Mouse (Mus musculus) liver, postnatal 0 days (tissue): ENCODE measurements at regions not wholly inside any gene's neighbourhood (a gene's known extent, or its start where the extent isn't known, plus 50 kb on each side); places are given as distances from the start of the nearest gene placed in this dataset.

Source experiments
- ATAC-seq: fragments of 200-750 bp; cut with Nextera tagmentation; 2 replicates; pipeline ENCODE4 v1.8.0; 2017; ENCODE audit warnings: mild to moderate bottlenecking, moderate library complexity
- DNase-seq: peaks from one replicate; pipeline ENCODE4 v3.0.0-alpha.2; 2016
- H3K27ac ChIP-seq: fragments of 300-500 bp; sonication (generic); 2 replicates; pipeline ENCODE4 v1.5.1; 2014; ENCODE audit warnings: antibody characterized with exemption, moderate library complexity, mild to moderate bottlenecking, low read depth
- H3K27me3 ChIP-seq: fragments of 300-500 bp; sonication (generic); 2 replicates; pipeline ENCODE4 v1.6.1; 2014; ENCODE audit warnings: low read length, control low read depth, mixed read lengths; ENCODE audit not compliant: insufficient read depth
- H3K36me3 ChIP-seq: fragments of 300-500 bp; sonication (generic); replicated peaks from 2 replicates; pipeline ENCODE4 v1.6.1; 2014; ENCODE audit warnings: mild to moderate bottlenecking, control low read depth, low read length, moderate library complexity, mixed read lengths; ENCODE audit not compliant: insufficient read depth
- H3K4me1 ChIP-seq: fragments of 300-500 bp; sonication (generic); 2 replicates; pipeline ENCODE4 v1.6.1; 2014; ENCODE audit warnings: antibody characterized with exemption, mild to moderate bottlenecking, control low read depth; ENCODE audit not compliant: insufficient read depth
- H3K4me2 ChIP-seq: fragments of 300-500 bp; sonication (generic); 2 replicates; pipeline ENCODE4 v1.6.1; 2014; ENCODE audit warnings: low read depth, mild to moderate bottlenecking, low read length, moderate library complexity, mixed read lengths
- H3K4me3 ChIP-seq: fragments of 300-500 bp; sonication (generic); 2 replicates; pipeline ENCODE4 v1.5.1; 2014; ENCODE audit warnings: low read depth, low read length
- H3K9ac ChIP-seq: fragments of 300-500 bp; sonication (generic); replicated peaks from 2 replicates; pipeline ENCODE4 v1.6.1; 2014; ENCODE audit warnings: mild to moderate bottlenecking, moderate library complexity
- H3K9me3 ChIP-seq: fragments of 300-500 bp; sonication (generic); 2 replicates; pipeline ENCODE4 v1.6.1; 2016; ENCODE audit warnings: mild to moderate bottlenecking, control low read depth, low read length, mixed read lengths
- CTCF ChIP-seq: sonication (generic); IDR thresholded peaks from 2 replicates; pipeline ENCODE4 v1.5.1; 2016; ENCODE audit warnings: antibody characterized with exemption, low read depth
- EP300 ChIP-seq: IDR thresholded peaks from 2 replicates; pipeline ENCODE4 v1.6.1; 2016; ENCODE audit warnings: antibody characterized with exemption, low read depth, mild to moderate bottlenecking
- WGBS: fragments of 180-500 bp; shearing (Covaris S2); extraction: QIAGEN DNeasy Blood & Tissue Kit; methylation state at CpG from one replicate; pipeline ENCODE4 v1.1.7; 2014; ENCODE audit not compliant: insufficient replicate concordance; 5-methylcytosine and 5-hydroxymethylcytosine counted together

DNA sequence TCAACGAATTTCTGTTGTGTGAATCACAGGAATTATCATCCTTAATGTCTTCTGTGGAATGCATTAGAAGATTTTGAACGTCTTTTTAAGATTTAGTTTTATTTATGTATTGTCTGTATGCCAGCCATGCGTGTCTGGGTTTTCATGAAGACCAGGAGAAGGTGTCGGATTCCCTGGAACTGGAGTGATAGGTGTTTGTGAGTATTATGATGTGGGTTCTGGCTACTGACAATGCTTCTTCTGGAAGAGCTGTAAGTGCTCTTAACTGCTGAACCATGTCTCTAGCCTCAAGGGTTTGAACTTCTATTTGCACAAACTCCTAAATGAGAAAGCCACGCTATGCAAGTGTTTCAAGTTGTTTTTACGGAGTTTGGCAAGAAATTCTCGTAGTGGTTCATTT, 296.5 kb downstream of the Sdhaf3 start:
- WGBS = 59% methylated on average over 7 of the region's 7 CpGs
- ATAC-seq = no peak

DNA sequence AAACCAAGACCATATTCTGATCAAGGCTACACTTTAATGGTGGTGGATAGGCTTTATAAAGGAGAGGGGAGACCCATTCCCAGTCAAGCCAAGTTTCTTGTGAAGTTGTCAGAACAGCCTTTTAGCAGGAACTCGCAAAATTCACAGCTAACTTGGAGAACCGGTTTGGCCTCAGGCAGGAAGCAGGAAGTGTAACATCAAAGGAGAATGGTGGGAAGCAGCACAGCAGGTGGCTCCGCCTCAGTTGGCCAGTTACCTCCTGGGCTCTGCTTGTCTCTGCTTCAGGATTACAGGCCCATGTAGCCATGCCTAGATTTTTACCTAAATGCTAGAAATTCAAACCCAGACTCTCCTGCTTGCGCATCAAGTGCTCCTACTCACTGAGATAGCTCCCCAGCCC, 277.2 kb upstream of the Tac1 start:
- ATAC-seq = no peak
- DNase-seq = no peak
- Histone ChIP-seq H3K4me2 (no peak overlapping the region), H3K27ac (no peak overlapping the region), H3K36me3 (no peaks in the 10 kb centered on the region), H3K9ac (no peak overlapping the region), H3K9me3 (no peaks in the 10 kb centered on the region), H3K4me3 (no peak overlapping the region), H3K27me3 (no peaks in the 10 kb centered on the region), H3K4me1 (no peaks in the 10 kb centered on the region)
- TF ChIP-seq CTCF (no peak), EP300 (no peak)
- WGBS = 37% methylated on average over 4 of the region's 4 CpGs

More for the DNA sequence above, 296.5 kb downstream of the Sdhaf3 start:
- Histone ChIP-seq H3K4me2 (no peak overlapping the region), H3K9ac (no peak overlapping the region), H3K36me3 (no peaks in the 10 kb centered on the region), H3K9me3 (peaks cover 3% of the 10 kb centered on the region; the same call in 1 of the 2 replicates), H3K27me3 (no peaks in the 10 kb centered on the region), H3K4me3 (no peak overlapping the region), H3K27ac (no peak overlapping the region), H3K4me1 (no peaks in the 10 kb centered on the region)
- no peak for DNase-seq
- TF ChIP-seq CTCF (no peak), EP300 (no peak)

GRCm38 (mm10) chr6:7306956-7307355, 247.7 kb upstream of the Tac1 start:
- Histone ChIP-seq H3K9me3 (no peaks in the 10 kb centered on the region), H3K27me3 (no peaks in the 10 kb centered on the region), H3K4me1 (no peaks in the 10 kb centered on the region), H3K27ac (no peak overlapping the region), H3K4me3 (no peak overlapping the region), H3K36me3 (no peaks in the 10 kb centered on the region), H3K9ac (no peak overlapping the region), H3K4me2 (no peak overlapping the region)
- WGBS = 84% methylated on average over 1 of the region's 1 CpGs
- ATAC-seq (no peak), DNase-seq (no peak)
- TF ChIP-seq EP300 = no peak
- no peak for TF ChIP-seq CTCF

- TF ChIP-seq CTCF (no peak), EP300 (no peak)
- H3K27me3 ChIP-seq = no peaks in the 10 kb centered on the region
- no peak overlapping the region for H3K9ac ChIP-seq
- H3K36me3 ChIP-seq = no peaks in the 10 kb centered on the region
- H3K27ac ChIP-seq = no peak overlapping the region
- 67% methylated on average over 3 of the region's 3 CpGs for WGBS
- no peak overlapping the region for H3K4me2 ChIP-seq
- ATAC-seq (no peak), DNase-seq (no peak)
- no peaks in the 10 kb centered on the region for H3K4me1 ChIP-seq
- H3K9me3 ChIP-seq = no peaks in the 10 kb centered on the region
- no peak overlapping the region for H3K4me3 ChIP-seq
These were observed 241.2 kb upstream of the Tac1 start for GRCm38 (mm10) chr6:7313496-7313895.

GRCm38 (mm10) chr6:7326974-7327373, 227.7 kb upstream of the Tac1 start:
- Histone ChIP-seq H3K36me3 (no peaks in the 10 kb centered on the region), H3K9ac (no peak overlapping the region), H3K4me1 (no peaks in the 10 kb centered on the region), H3K27me3 (no peaks in the 10 kb centered on the region), H3K9me3 (no peaks in the 10 kb centered on the region), H3K4me2 (no peak overlapping the region), H3K27ac (no peak overlapping the region), H3K4me3 (no peak overlapping the region)
- 58% methylated on average over 4 of the region's 4 CpGs for WGBS
- no peak for TF ChIP-seq EP300
- TF ChIP-seq CTCF = no peak
- ATAC-seq (no peak), DNase-seq (no peak)

- no peak overlapping the region for H3K4me3 ChIP-seq
- no peak for ATAC-seq
- no peak overlapping the region for H3K9ac ChIP-seq
- 59% methylated on average over 2 of the region's 2 CpGs for WGBS
- no peaks in the 10 kb centered on the region for H3K36me3 ChIP-seq
- H3K4me2 ChIP-seq = no peak overlapping the region
- no peaks in the 10 kb centered on the region for H3K4me1 ChIP-seq
- H3K27ac ChIP-seq = no peak overlapping the region
- DNase-seq = no peak
- TF ChIP-seq CTCF = no peak
- no peak for TF ChIP-seq EP300
- no peaks in the 10 kb centered on the region for H3K9me3 ChIP-seq
- no peaks in the 10 kb centered on the region for H3K27me3 ChIP-seq
These were observed 198.0 kb upstream of the Tac1 start for GRCm38 (mm10) chr6:7356634-7357033.

- Histone ChIP-seq H3K27me3 (no peaks in the 10 kb centered on the region), H3K4me1 (no peaks in the 10 kb centered on the region), H3K4me2 (no peak overlapping the region), H3K36me3 (no peaks in the 10 kb centered on the region), H3K9me3 (no peaks in the 10 kb centered on the region), H3K27ac (no peak overlapping the region), H3K4me3 (no peak overlapping the region), H3K9ac (no peak overlapping the region)
- ATAC-seq = no peak
- TF ChIP-seq EP300 = no peak
- TF ChIP-seq CTCF = no peak
- 62% methylated on average over 1 of the region's 1 CpGs for WGBS
- DNase-seq = no peak
These were observed 187.5 kb upstream of the Tac1 start for GRCm38 (mm10) chr6:7367166-7367565.
